Mouse (Mus musculus) kidney, postnatal 14 days (tissue): ENCODE data around the gene Ap1ar.

Experiments used
- DNase-seq: peaks from one replicate; pipeline ENCODE4 v3.0.0; 2022; ENCODE audit warnings: mixed read lengths

Gene Ap1ar

DNA sequence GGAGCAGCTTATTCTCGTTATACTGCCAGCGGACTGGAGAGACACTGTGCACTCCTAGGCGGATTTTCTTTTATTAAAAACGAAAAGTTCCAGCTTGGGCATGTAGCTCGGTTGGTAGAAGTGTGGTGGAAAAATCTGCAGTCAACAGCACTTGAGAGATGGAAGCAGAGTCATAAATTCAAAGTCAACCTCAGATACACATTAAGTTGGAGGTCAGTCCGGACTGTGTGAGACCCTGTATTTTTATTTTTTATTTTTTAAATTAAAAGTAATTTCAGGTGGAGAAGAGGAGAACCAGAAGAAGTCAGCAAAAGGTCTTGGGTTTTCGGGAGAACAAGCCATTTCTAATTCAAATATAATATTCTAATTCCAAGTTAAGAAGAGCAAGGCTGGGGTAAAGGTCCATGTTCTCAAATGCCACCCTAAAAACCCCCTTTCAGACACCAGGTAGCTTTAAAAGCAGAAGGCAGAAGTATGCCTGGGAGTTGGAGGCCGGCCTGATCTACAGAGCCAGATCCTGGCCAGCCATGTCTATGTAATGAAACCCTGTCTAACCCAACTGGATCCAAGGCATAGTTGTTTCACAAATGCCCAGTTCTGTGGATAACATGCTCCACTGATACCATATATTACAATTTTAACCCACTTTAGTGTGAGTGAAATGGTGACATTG is 785 bp upstream of the Ap1ar start:
- no peak for DNase-seq

DNA sequence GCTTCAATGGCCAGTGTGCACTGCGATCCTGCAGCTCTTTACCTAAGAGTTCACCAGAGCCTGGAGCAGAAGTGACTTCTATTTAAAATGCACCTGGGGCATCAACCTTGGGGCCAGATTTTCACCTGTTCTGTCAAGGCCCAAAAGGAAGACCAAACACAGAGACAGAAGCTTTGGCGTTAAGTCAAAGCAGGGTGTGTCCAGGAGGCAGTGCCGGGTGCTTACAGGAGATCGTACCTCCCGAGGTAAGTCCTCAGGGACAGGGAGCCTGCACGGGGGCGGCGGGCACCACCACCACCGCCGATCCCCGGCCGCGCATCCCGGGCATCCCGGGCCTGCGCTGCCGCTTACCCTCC is 547 bp downstream of the Ap1ar start:
- no peak for DNase-seq

GRCm38 (mm10) chr3:127835594-127835993 is 1.7 kb downstream of the Ap1ar start:
- peak; percentile 21 for DNase-seq

GRCm38 (mm10) chr3:127834040-127834439 is 3.3 kb downstream of the Ap1ar start:
- no peak for DNase-seq

GRCm38 (mm10) chr3:127831079-127831478 is 6.2 kb downstream of the Ap1ar start:
- no peak for DNase-seq

GRCm38 (mm10) chr3:127830183-127830582 is 7.1 kb downstream of the Ap1ar start:
- DNase-seq: no peak

- DNase-seq: peak; percentile 70
These were observed 10.2 kb downstream of the Ap1ar start for GRCm38 (mm10) chr3:127827123-127827522.

- no peak for DNase-seq
These were observed 10.8 kb downstream of the Ap1ar start for GRCm38 (mm10) chr3:127826503-127826902.

- DNase-seq: no peak
These were observed 13.1 kb downstream of the Ap1ar start for GRCm38 (mm10) chr3:127823886-127824863.

DNA sequence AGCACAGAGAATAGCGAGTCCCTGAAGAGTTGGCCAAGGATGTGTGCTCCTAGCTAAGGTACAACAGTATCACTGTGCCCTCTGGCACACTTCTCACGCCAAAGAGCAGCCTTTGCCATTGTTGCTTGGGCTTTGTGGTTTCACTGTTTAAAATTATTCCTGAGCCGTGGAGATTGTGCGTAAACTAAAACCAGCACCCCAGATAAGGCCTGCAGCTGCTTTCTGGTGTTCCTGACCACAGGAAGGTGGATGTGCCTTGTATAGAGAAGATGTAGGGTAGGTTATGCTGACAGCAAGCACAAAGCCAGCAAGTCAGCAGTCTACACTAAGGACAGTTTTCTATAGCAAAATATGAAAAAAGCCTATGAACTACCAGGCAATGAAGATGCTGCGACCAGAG is 16.1 kb downstream of the Ap1ar start:
- no peak for DNase-seq

DNA sequence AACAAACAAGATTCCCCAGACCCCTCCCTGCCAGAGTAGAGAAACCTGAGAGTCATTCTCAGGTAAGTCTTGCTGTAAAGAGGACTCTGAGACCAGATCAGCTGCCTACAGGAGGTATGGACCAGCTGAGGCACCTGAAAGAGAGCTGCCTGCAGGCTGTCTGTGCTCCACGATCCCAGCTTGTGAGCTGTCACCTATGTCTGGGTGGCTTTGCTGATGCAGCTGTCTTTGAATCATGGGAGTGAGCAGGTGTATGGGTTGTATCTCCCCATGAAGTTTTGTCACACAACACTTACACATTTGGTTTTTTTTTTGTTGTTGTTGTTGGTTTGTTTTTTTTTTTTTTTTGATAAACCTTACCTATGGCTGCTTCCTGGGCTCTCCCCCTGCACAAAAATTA is 16.9 kb downstream of the Ap1ar start:
- DNase-seq: no peak

DNA sequence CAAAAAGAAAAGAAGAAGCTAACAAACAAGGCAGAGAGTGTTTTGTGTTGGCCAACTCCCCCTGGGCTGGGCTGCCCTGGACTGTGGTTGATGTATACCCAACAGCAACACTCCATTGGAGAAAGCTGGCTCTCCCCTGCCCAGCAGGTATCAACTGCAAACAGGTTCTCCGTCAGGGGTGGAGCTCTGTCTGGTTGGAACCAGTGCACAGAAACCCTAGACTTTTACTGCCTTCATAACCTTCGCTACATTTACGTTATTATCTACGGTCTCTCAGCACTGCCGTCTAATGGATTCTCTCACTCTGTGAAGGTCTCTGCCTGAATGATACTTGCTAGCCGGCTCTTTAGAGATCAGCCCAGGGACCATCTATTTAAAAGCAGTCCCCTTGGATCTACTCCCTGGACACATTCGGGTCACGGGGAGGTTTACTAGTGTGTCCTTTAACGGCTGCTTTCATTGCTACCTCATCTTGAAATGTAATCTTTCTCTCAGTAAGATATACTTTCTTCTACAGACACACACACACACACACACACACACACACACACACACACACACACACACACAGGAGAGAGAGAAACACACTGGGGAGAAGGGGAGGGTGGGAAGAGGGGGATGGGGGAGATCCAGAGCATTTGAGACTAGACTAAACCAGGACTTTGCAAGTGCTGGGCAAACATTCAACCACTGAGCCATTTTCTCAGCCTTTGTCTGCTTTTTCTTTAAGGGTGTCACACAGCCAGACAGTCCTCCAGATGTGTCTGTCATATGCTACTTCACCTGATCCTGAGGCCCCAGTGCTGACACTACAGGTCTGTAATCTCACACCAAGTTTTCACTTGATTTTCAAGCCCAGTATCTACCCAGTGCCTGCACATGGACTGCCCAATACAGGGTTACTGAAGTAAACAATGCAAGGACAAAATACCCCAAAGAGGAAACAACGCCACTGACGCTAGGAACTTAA is 18.3 kb downstream of the Ap1ar start:
- DNase-seq: peak; percentile 31

- DNase-seq: no peak
These were observed 20.1 kb downstream of the Ap1ar start for GRCm38 (mm10) chr3:127817120-127817683.

DNA sequence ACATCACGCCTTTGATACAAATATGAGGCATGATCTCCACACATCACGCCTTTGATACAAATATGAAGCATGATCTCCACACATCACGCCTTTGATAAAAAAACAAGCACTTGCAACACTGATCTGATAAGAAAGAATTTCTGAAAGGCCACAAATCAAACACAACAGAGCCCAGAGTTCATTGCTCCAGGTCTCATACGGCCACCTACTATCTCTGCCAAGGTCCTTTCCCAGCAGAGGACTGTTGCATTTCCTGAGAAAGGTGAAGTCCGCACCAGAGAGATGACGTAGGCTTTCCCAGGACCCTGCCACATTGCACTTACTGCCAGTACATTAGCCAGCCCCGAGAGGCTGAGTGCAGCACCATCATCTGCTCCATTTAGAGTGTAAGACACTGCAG is 28.2 kb downstream of the Ap1ar start:
- DNase-seq: no peak

DNA sequence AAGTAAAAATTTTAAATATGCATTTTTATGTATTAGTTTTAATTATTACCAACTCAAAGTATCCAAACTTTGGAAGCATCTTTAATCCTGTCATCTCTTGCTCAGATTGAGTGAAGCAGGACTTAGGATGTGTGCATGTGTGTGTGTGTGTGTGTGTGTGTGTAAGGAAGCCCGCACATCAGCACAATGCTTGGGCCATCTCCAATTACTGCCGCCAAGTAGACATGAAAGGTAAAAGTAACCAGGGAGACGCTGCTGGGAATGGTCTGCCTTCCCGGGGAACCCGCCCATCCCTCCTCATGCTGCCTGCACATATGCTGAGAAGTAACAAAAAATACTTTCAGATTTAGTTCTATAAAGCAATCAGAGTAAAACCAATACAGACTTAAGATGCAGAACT is 29.5 kb downstream of the Ap1ar start:
- no peak for DNase-seq

GRCm38 (mm10) chr3:127805991-127806390 is 31.3 kb downstream of the Ap1ar start:
- DNase-seq: no peak

DNA sequence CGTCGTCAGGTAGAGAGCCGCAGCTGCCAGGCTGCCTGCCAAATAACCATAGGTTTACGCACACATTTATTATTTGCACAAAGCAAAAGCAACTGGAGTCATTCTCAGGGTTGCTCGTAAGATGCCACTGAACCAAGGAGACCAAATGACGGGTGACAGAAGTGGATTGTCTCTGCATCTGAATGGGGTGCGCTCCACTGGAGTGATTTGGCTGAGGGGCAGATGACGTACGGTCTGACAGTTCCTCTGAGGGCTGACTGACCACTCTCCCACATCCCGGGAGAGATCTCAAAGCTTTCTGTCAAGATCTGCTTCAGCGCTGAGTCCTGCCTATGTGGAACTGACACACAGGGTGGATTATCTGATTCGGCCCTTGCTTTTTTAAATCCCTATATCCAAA is 32.3 kb downstream of the Ap1ar start:
- no peak for DNase-seq

DNA sequence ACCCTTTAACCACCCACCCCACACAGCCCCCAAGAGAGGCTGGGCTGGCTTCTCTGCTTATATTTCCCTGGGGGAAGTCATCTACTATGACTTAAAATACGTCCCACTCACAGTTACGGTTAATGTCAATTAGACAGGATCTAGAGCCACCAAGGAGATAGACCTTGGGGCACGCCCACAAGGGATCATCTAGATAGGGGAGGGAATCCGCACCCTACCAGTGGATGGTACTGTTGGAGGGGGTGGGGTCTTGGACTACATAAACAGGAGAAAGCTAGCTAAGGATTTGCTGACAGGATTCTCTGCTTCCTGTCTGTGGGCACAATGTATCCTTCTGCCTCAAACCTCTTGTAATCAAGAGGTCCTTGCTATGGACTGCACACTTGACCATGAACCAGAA is 32.9 kb downstream of the Ap1ar start:
- no peak for DNase-seq

DNA sequence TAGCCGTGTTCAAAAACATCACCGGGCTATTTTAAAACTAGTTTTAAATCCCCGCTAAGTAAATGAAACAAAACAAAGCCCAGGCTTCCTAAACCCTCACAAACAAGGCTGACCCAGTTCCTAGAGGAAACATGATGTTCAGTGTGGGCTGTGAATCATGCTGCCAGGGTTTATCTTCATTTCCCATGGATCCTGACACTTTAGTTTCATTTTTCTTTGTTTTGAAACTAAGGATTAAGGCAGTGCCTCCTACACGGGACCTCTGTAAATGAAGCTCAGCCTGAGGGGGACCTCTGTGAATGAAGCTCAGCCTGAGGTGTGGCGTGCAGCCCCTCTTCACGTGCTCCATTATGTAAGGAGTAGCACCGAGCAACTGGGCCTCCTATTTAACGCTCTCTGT is 34.5 kb downstream of the Ap1ar start:
- DNase-seq: peak; percentile 27

DNA sequence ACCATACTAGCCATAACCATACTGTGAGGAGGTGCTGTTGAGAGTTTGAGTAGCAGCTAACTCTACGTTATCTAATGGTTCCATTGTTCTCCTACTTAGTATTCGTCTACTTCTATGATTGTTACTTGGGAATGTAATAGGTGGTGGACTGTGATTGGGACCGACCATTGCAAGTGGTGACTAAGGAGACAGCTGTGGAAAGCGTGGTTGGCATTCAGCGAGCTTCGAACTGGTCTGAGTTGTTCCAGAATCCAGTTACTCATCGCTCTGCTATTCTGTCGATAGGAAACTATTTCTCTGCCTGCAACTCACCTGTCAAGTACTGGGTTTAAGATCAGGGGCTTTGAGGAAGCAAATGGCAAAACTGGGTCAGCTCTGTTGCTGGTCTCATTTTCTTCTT is 36.2 kb downstream of the Ap1ar start:
- DNase-seq: no peak

- no peak for DNase-seq
These were observed 41.1 kb downstream of the Ap1ar start for GRCm38 (mm10) chr3:127796271-127796670.

GRCm38 (mm10) chr3:127795762-127796161 is 41.6 kb downstream of the Ap1ar start:
- DNase-seq: no peak

- no peak for DNase-seq
These were observed 44.3 kb downstream of the Ap1ar start for GRCm38 (mm10) chr3:127793022-127793421.
